Mouse (Mus musculus) embryonic fibroblast, embryonic 13.5 days (primary cell): ENCODE data around the gene Atn1.

Source experiments
- CTCF ChIP-seq: IDR thresholded peaks from 2 replicates; pipeline ENCODE4 v1.5.1; 2011; ENCODE audit warnings: mild to moderate bottlenecking, control low read depth, low read length, moderate library complexity, borderline replicate concordance; ENCODE audit not compliant: insufficient read depth
- POLR2A ChIP-seq: IDR thresholded peaks from 2 replicates; pipeline ENCODE4 v1.6.1; 2011; ENCODE audit warnings: low read depth, mild to moderate bottlenecking, control low read depth, low read length, moderate library complexity

DNA sequence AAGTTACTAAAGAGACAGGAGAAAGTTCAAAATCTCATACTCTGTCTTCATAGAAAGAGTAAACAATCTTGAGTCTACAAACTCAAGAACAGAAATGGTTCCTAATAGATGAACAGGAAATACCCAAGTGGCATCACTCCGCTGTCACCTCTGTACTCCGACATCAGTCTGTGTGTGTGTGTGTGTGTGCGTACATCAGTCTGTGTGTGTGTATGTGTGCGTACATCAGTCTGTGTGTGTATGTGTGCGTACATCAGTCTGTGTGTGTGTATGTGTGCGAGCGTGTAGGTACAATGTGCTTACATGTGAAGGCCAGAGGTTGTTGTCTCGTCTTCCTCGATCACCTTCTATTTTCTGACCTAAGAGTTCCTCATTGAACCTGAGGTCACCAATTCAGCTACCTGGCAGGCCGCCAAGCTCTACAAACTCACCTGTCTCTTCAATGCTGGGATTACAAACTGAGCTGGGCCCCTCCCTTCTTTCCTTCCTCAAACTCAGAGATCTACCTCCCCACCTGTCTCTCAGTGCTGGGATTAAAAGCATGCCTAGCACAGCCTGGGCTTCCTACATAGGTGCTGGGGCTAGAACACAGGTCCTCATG, 47.9 kb downstream of the Atn1 start:
- TF ChIP-seq POLR2A (no peak), CTCF (no peak)
